ENCODE assay signal across 19 mouse cellular contexts in the genomic region with DNA sequence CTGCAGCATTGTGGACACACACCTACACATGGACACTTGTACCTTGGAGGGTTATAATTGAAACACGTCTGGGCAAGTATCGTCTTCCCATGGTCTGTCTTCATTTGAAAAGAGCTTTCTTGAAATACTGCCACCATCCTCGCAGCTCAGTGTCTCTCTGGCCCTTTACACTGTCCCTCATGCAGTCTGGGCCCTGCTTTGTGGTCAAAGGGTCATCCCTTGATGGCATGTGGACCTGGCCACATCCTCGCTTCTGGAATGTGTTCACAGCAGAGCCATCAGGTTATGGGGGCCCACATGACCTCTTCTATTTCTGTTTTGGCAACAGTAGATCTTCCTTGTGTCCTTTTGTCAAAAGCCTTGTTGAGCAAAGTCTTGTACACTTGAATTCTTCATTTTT.
"Had no signal": no experiment of that assay in that cellular context is flagged by ENCODE, and none has a peak within 500 bp of the region (broad histone marks: within the 10 kb centered on the region; RNA-seq: fewer than 3 reads in every experiment).

No protein-coding gene starts in this region.

- H3K9ac ChIP-seq: lung, embryonic 15.5 days; midbrain, embryonic 12.5 days; neural tube, embryonic 13.5 days; neural tube, embryonic 15.5 days had no signal

- H3K9me3 ChIP-seq: lung, embryonic 15.5 days; neural tube, embryonic 13.5 days; neural tube, embryonic 15.5 days had no signal

- H3K4me3 ChIP-seq: lung, embryonic 15.5 days; midbrain, embryonic 12.5 days; myocyte; neural tube, embryonic 13.5 days; neural tube, embryonic 15.5 days had no signal

- DNase-seq: lung, adult 2 months; lung, postnatal 14 days; lung, postnatal 4 days; midbrain, embryonic 14.5 days; retina, postnatal 1 day; right cerebral cortex, adult 18-20 months; right cerebral cortex, postnatal 25 days; right cerebral cortex, postnatal 4 days; spleen, adult 18-20 months; thymus, adult 18-20 months; thymus, postnatal 14 days; thymus, postnatal 36 days had no signal

- H3K27me3 ChIP-seq: lung, embryonic 15.5 days; midbrain, embryonic 12.5 days; neural tube, embryonic 13.5 days; neural tube, embryonic 15.5 days had no signal

- H3K4me2 ChIP-seq: lung, embryonic 15.5 days; midbrain, embryonic 12.5 days; neural tube, embryonic 13.5 days; neural tube, embryonic 15.5 days had no signal

- ATAC-seq: lung, postnatal 0 days; midbrain, embryonic 16.5 days had no signal

- H3K27ac ChIP-seq: lung, embryonic 15.5 days; midbrain, embryonic 12.5 days; neural tube, embryonic 13.5 days; neural tube, embryonic 15.5 days had no signal

- H3K4me1 ChIP-seq: lung, embryonic 15.5 days; midbrain, embryonic 12.5 days; neural tube, embryonic 13.5 days; neural tube, embryonic 15.5 days had no signal

- H3K36me3 ChIP-seq: lung, embryonic 15.5 days; midbrain, embryonic 12.5 days; neural tube, embryonic 13.5 days; neural tube, embryonic 15.5 days had no signal
